Mouse (Mus musculus): ENCODE data around the gene Mast4.

GRCm38 (mm10) chr13:103207199-103207598, 127.1 kb downstream of the Mast4 start:
- no peak for TF ChIP-seq CTCF (IDR thresholded peaks at IDR 0.05; ENCODE audit: low read depth, low read length)
- TF ChIP-seq POLR2A (IDR thresholded peaks at IDR 0.05; ENCODE audit: borderline replicate concordance, low read depth, low read length), result no peak
